Comparison of ENCODE assay signal across 11 mouse cellular contexts in genomic region chr2:77266011-77266410, GRCm38 (mm10). TPM values are rescaled to one million over a fixed set of nuclear protein-coding genes. Genes with fewer than 3 reads are reported as not detected.
A peak's percentile ranks its signal among the peaks of the same experiment; 100 is the strongest.
DNase-seq lines count a peak whose midpoint lies in the region; ATAC-seq and TF ChIP-seq lines count a peak whose summit lies in the region.
"Had no signal": no experiment of that assay in that cellular context is flagged by ENCODE, and none has a peak within 500 bp of the region (broad histone marks: within the 10 kb centered on the region; RNA-seq: fewer than 3 reads in every experiment).

No protein-coding gene starts in this region.

- peaks cover 21% of the 10 kb centered on the region for H3K4me1 ChIP-seq in kidney, postnatal 0 days (replicated peaks; ENCODE audit: insufficient read depth, low read length)

- no peaks in the 10 kb centered on the region for H3K36me3 ChIP-seq in kidney, postnatal 0 days (ENCODE audit: insufficient read depth, low read length)
- H3K36me3 ChIP-seq: forebrain, embryonic 12.5 days; neural tube, embryonic 13.5 days had no signal

- no peak overlapping the region for H3K27ac ChIP-seq in kidney, postnatal 0 days
- H3K27ac ChIP-seq: forebrain, embryonic 12.5 days; neural tube, embryonic 13.5 days had no signal

- no peaks in the 10 kb centered on the region for H3K27me3 ChIP-seq in kidney, postnatal 0 days (ENCODE audit: insufficient read depth, low read length)
- H3K27me3 ChIP-seq: forebrain, embryonic 12.5 days; neural tube, embryonic 13.5 days had no signal

- no peak overlapping the region for H3K4me2 ChIP-seq in kidney, postnatal 0 days (ENCODE audit: low read length)
- H3K4me2 ChIP-seq: forebrain, embryonic 12.5 days; neural tube, embryonic 13.5 days had no signal

- H3K4me3 ChIP-seq in kidney, postnatal 0 days (replicated peaks; ENCODE audit: low read depth, low read length): no peak overlapping the region
- H3K4me3 ChIP-seq: forebrain, embryonic 12.5 days; neural tube, embryonic 13.5 days had no signal

- H3K9me3 ChIP-seq in kidney, postnatal 0 days (replicated peaks; ENCODE audit: low read length): no peaks in the 10 kb centered on the region
- H3K9me3 ChIP-seq: forebrain, embryonic 12.5 days; neural tube, embryonic 13.5 days had no signal

- TF ChIP-seq CTCF in kidney, postnatal 0 days (IDR thresholded peaks at IDR 0.05; ENCODE audit: low read depth): no peak

- WGBS in kidney, postnatal 0 days: 49% methylated on average over 3 of the region's 3 CpGs

- no peak overlapping the region for H3K9ac ChIP-seq in kidney, postnatal 0 days (ENCODE audit: low read depth, low read length)
- H3K9ac ChIP-seq: forebrain, embryonic 12.5 days; neural tube, embryonic 13.5 days had no signal

- DNase-seq in kidney, postnatal 0 days (ENCODE audit: low spot score): peak; percentile 29
- no peak for DNase-seq in kidney, adult 9 months
- DNase-seq in cerebellum, adult 18-20 months: peak; percentile 68 to 73
- peak; percentile 69 for DNase-seq in cerebellum, adult 9-10 months
- peak; percentile 48 to 70 for DNase-seq in kidney, postnatal 36 days
- no peak for DNase-seq in left cerebral cortex, adult 8-10 months (ENCODE audit: low spot score in 2 of 2)
- DNase-seq in adrenal gland, postnatal 25 days: no peak
- DNase-seq: heart, postnatal 4 days; thymus, postnatal 4 days had no signal

- ATAC-seq in kidney, postnatal 0 days (replicated peaks; ENCODE audit: low FRiP score, low read depth): no peak

RNA-seq across cellular contexts. Expression of gene Sestd1, which starts 14.4 kb away (rescaled TPM):
- polyA plus RNA-seq in kidney, postnatal 0 days (2015; fragmentation: Nextera tagmentation; extraction: Ambion mirVana): 36.8 and 39.4 TPM in 2 replicates
- 10 to 100 TPM; 47.9 to 50.4 (median 49.7) TPM for total RNA-seq in left cerebral cortex, adult 8-10 months (2022)
- 15.3 and 20.3 TPM in 2 replicates for total RNA-seq in adrenal gland, postnatal 25 days (2021)

Comparison
In these comparisons a context has a peak if more than half of its experiments do, and no peak if none do; other contexts are left out.
1. DNase-seq: peak in kidney, postnatal 0 days (single experiment), cerebellum, adult 18-20 months (2 of 2), cerebellum, adult 9-10 months (single experiment) and kidney, postnatal 36 days (2 of 2); none in kidney, adult 9 months (single experiment), left cerebral cortex, adult 8-10 months (0 of 2) and adrenal gland, postnatal 25 days (single experiment).